Mouse (Mus musculus) kidney, adult 2 months (tissue): ENCODE results near the gene Clk2. TPM values are rescaled to one million over a fixed set of nuclear protein-coding genes. Genes with fewer than 3 reads are reported as not detected.

Source experiments
- DNase-seq: peaks from one replicate; pipeline ENCODE4 v3.0.0; 2021
- H3K27ac ChIP-seq: fragments of 200-500 bp; 2 replicates; pipeline ENCODE4 v1.5.1; 2012; ENCODE audit warnings: low read depth, low read length, control low read depth, inconsistent platforms; ENCODE audit not compliant: insufficient read depth
- H3K27me3 ChIP-seq: fragments of 200-500 bp; replicated peaks from 2 replicates; pipeline ENCODE4 v1.6.1; 2012; ENCODE audit warnings: mild to moderate bottlenecking, moderate library complexity, low read length, inconsistent platforms; ENCODE audit not compliant: control insufficient read depth, insufficient read depth
- H3K36me3 ChIP-seq: fragments of 200-500 bp; 2 replicates; pipeline ENCODE4 v1.6.1; 2012; ENCODE audit warnings: mild to moderate bottlenecking, moderate library complexity, low read length, inconsistent platforms; ENCODE audit not compliant: control insufficient read depth, insufficient read depth
- H3K4me1 ChIP-seq: fragments of 200-500 bp; 2 replicates; pipeline ENCODE4 v1.6.1; 2011; ENCODE audit warnings: low read length; ENCODE audit not compliant: control insufficient read depth, insufficient read depth
- H3K4me3 ChIP-seq: fragments of 200-500 bp; 2 replicates; pipeline ENCODE4 v1.5.1; 2011; ENCODE audit warnings: mild to moderate bottlenecking, low read depth, low read length, control low read depth; ENCODE audit not compliant: insufficient read depth
- CTCF ChIP-seq: fragments of 200-500 bp; conservative IDR thresholded peaks from 2 replicates; pipeline ENCODE4 v1.5.1; 2011; ENCODE audit warnings: low read depth, mild to moderate bottlenecking, control low read depth, low read length, moderate library complexity, mixed read lengths; ENCODE audit not compliant: insufficient read depth, insufficient read length
- POLR2A ChIP-seq: fragments of 200-500 bp; IDR thresholded peaks from one replicate; pipeline ENCODE4 v1.6.1; 2011; ENCODE audit warnings: low read depth, low read length, control low read depth
- WGBS: fragments of 180-500 bp; shearing (Covaris S2); methylation state at CpG from one replicate; pipeline ENCODE4 v1.1.7; 2018; 5-methylcytosine and 5-hydroxymethylcytosine counted together
- polyA plus RNA-seq: library from polyadenylated mRNA; depleted of rRNA; stranded (reverse); fragments of >200 nt; gene quantifications from 2 replicates; pipeline ENCODE4 v1.2.3, GENCODE M21; 2012

The Clk2 gene
- polyA plus RNA-seq, 1 experiment: 37.8 TPM

GRCm38 (mm10) chr3:89132285-89133062 is 32.1 kb upstream of the Clk2 start:
- no peak overlapping the region for H3K27ac ChIP-seq
- H3K27me3 ChIP-seq: no peaks in the 10 kb centered on the region
- H3K4me3 ChIP-seq: no peak overlapping the region
- TF ChIP-seq POLR2A: no peak
- peak; percentile 43 for TF ChIP-seq CTCF
- 21% methylated on average over 29 of the region's 30 CpGs for WGBS
- no peak for DNase-seq
- peaks cover 3% of the 10 kb centered on the region; the same call in 1 of the 2 replicates for H3K4me1 ChIP-seq
- H3K36me3 ChIP-seq: no peaks in the 10 kb centered on the region

DNA sequence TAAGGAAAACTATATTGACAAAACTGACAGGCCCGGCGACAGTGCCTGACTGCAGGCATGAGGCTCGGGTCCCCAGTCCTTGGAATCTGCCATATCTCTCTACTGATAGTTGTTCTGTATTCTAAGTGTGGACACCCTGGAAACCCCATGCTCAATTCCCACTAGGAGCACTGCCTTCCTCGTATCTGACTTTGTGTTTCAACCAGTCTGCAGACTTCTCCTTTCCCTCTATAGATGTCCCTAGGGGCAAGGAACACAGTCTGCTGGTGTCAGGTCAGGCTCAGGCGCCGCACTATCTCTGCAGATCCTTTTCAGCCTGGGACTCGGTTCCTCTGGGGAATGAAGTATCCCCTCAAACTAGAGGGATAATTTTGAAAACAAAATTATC is 31.5 kb upstream of the Clk2 start:
- Histone ChIP-seq H3K27me3 (no peaks in the 10 kb centered on the region), H3K36me3 (no peaks in the 10 kb centered on the region), H3K4me3 (no peak overlapping the region), H3K27ac (no peak overlapping the region), H3K4me1 (peaks cover 3% of the 10 kb centered on the region; the same call in 1 of the 2 replicates)
- WGBS: 88% methylated on average over 7 of the region's 7 CpGs
- TF ChIP-seq POLR2A (no peak), CTCF (no peak)
- DNase-seq: no peak

DNA sequence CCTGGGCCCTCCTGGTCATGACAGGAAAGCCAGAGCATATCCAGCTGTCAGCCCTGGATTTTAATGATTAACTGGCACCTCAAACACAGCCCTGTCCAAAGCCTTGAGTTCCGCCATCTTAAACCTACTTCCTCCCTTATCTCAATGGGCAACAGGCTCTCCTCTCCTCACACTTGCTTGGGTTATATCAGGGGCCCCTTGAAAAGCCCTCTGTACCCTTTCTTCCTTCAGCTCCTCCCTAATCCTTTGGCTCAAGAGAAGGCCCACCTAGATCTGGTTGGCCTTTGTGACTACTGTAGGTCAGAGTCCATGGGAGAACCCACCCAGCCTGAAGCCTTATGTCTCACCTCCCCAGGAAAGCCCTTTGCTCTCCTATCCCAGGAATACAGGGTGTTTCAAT is 30.8 kb upstream of the Clk2 start:
- H3K27ac ChIP-seq: no peak overlapping the region
- H3K4me1 ChIP-seq: peaks cover 3% of the 10 kb centered on the region; the same call in 1 of the 2 replicates
- no peak for DNase-seq
- H3K27me3 ChIP-seq: no peaks in the 10 kb centered on the region
- no peaks in the 10 kb centered on the region for H3K36me3 ChIP-seq
- TF ChIP-seq POLR2A (no peak), CTCF (no peak)
- 83% methylated on average over 1 of the region's 1 CpGs for WGBS
- H3K4me3 ChIP-seq: no peak overlapping the region

GRCm38 (mm10) chr3:89135958-89136357 is 28.6 kb upstream of the Clk2 start, which contains the start of gene Pklr:
Pklr (plus strand) TSS chr3:89136142.
- TF ChIP-seq CTCF (no peak), POLR2A (no peak)
- no peak for DNase-seq
- Histone ChIP-seq H3K27me3 (no peaks in the 10 kb centered on the region), H3K27ac (peak within 1 kb of the TSS; percentile 78), H3K4me3 (peak within 1 kb of the TSS; percentile 36), H3K36me3 (no peaks in the 10 kb centered on the region), H3K4me1 (peaks cover 3% of the 10 kb centered on the region; the same call in 1 of the 2 replicates)
- WGBS: 53% methylated on average over 3 of the region's 3 CpGs

GRCm38 (mm10) chr3:89136365-89136764 is 28.2 kb upstream of the Clk2 start:
- 22% methylated on average over 9 of the region's 9 CpGs for WGBS
- Histone ChIP-seq H3K4me1 (peaks cover 3% of the 10 kb centered on the region; the same call in 1 of the 2 replicates), H3K4me3 (peak overlapping the region; percentile 33; the same call in 1 of the 2 replicates), H3K27ac (peak overlapping the region; percentile 78), H3K27me3 (no peaks in the 10 kb centered on the region), H3K36me3 (no peaks in the 10 kb centered on the region)
- TF ChIP-seq CTCF (peak; percentile 33), POLR2A (peak; percentile 53)
- peak; percentile 95 for DNase-seq

GRCm38 (mm10) chr3:89144821-89145220 is 19.8 kb upstream of the Clk2 start:
- Histone ChIP-seq H3K27ac (no peak overlapping the region), H3K4me1 (no peaks in the 10 kb centered on the region), H3K27me3 (no peaks in the 10 kb centered on the region), H3K4me3 (no peak overlapping the region), H3K36me3 (no peaks in the 10 kb centered on the region)
- WGBS: 51% methylated on average over 10 of the region's 10 CpGs
- DNase-seq: peak; percentile 80
- TF ChIP-seq POLR2A (no peak), CTCF (no peak)

DNA sequence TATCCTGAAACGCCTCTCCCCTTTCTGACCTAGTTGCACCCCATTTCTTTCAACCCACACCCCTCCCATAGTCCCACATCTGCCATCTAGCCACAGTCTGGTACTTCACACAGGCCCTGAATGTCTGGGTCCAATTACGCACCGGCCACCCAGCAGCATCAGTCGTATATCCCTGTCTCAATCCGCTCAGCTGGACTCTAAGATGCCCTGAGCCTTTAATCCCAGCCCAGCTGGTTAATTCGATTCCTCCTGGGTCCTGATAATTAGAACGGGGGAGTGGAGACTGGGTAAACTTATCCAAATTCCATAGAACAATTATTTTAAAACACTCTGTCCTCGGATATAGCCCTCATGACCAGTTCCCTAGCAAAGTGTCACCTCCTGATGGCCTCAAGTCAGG is 19.0 kb upstream of the Clk2 start:
- no peaks in the 10 kb centered on the region for H3K4me1 ChIP-seq
- 56% methylated on average over 8 of the region's 8 CpGs for WGBS
- no peak overlapping the region for H3K4me3 ChIP-seq

More for the DNA sequence above, 19.0 kb upstream of the Clk2 start:
- Histone ChIP-seq H3K36me3 (no peaks in the 10 kb centered on the region), H3K27me3 (no peaks in the 10 kb centered on the region), H3K27ac (no peak overlapping the region)
- TF ChIP-seq CTCF (no peak), POLR2A (no peak)
- DNase-seq: no peak
